Mouse (Mus musculus): ENCODE data around the gene 4930402H24Rik.

DNA sequence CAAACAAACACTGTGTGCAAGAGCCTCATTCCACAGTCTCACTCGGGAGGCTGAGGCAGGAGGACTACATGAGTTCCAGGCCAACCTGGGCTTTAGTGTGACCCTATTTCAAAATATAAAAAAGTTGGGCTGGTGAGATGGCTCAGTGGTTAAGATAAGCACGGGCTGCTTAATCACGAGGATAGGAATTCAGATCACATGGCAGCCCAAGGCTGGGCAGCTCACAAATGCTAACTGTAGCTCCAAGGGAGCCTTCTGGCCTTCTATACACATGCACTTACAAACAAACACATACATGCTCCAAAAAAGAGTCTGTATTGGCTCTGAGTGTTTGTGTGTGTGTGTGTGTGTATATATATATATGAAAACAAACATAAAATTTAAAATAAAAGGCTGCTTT lies 212.6 kb downstream of the 4930402H24Rik start:
- no peak for TF ChIP-seq POLR2A (IDR thresholded peaks at IDR 0.05; ENCODE audit: insufficient read depth, low read length)
- TF ChIP-seq EP300 (IDR thresholded peaks at IDR 0.05; ENCODE audit: insufficient read depth, low read depth, low read length) = no peak
